Mouse (Mus musculus) 416B (cell line): ENCODE measurements around the gene Dmxl2.

Experiments
- DNase-seq: peaks from one replicate; pipeline ENCODE4 v3.0.0; 2011; ENCODE audit warnings: low read depth

Dmxl2 gene

GRCm38 (mm10) chr9:54316363-54316762 lies 185.1 kb downstream of the Dmxl2 start:
- DNase-seq = no peak
